Mouse (Mus musculus) intestine, postnatal 0 days (tissue): ENCODE results near the gene Ndufa12. TPM values are rescaled to one million over a fixed set of nuclear protein-coding genes. Genes with fewer than 3 reads are reported as not detected.

ENCODE experiments used
- ATAC-seq: fragments of 200-750 bp; cut with Nextera tagmentation; 2 replicates; pipeline ENCODE4 v1.8.0; 2017; ENCODE audit warnings: mild to moderate bottlenecking, moderate TSS enrichment, moderate library complexity
- H3K27ac ChIP-seq: fragments of 300-500 bp; sonication (generic); 2 replicates; pipeline ENCODE4 v1.5.1; 2014; ENCODE audit warnings: mild to moderate bottlenecking, low read depth, low read length, moderate library complexity
- H3K27me3 ChIP-seq: fragments of 300-500 bp; sonication (generic); replicated peaks from 2 replicates; pipeline ENCODE4 v1.6.1; 2014; ENCODE audit warnings: low read length, mixed read lengths; ENCODE audit not compliant: control insufficient read depth, insufficient read depth
- H3K36me3 ChIP-seq: fragments of 300-500 bp; sonication (generic); 2 replicates; pipeline ENCODE4 v1.6.1; 2014; ENCODE audit warnings: mild to moderate bottlenecking, moderate library complexity; ENCODE audit not compliant: control insufficient read depth, insufficient read depth
- H3K4me1 ChIP-seq: fragments of 300-500 bp; sonication (generic); replicated peaks from 2 replicates; pipeline ENCODE4 v1.6.1; 2014; ENCODE audit warnings: antibody characterized with exemption, low read length, mixed read lengths; ENCODE audit not compliant: control insufficient read depth, insufficient read depth
- H3K4me2 ChIP-seq: fragments of 300-500 bp; sonication (generic); replicated peaks from 2 replicates; pipeline ENCODE4 v1.6.1; 2014; ENCODE audit warnings: low read depth, mild to moderate bottlenecking, moderate library complexity
- H3K4me3 ChIP-seq: fragments of 300-500 bp; sonication (generic); 2 replicates; pipeline ENCODE4 v1.5.1; 2014; ENCODE audit warnings: low read depth, low read length
- H3K9ac ChIP-seq: fragments of 300-500 bp; sonication (generic); 2 replicates; pipeline ENCODE4 v1.6.1; 2014; ENCODE audit warnings: mild to moderate bottlenecking, low read depth, low read length
- H3K9me3 ChIP-seq: fragments of 300-500 bp; sonication (generic); 2 replicates; pipeline ENCODE4 v1.6.1; 2016; ENCODE audit warnings: mixed run types; ENCODE audit not compliant: control insufficient read depth
- CTCF ChIP-seq: sonication (generic); IDR thresholded peaks from 2 replicates; pipeline ENCODE4 v1.5.1; 2016; ENCODE audit warnings: low read depth, mild to moderate bottlenecking, control low read depth, antibody characterized with exemption, moderate library complexity
- WGBS: fragments of 180-500 bp; shearing (Covaris S2); extraction: QIAGEN DNeasy Blood & Tissue Kit; methylation state at CpG from one replicate; pipeline ENCODE4 v1.1.7; 2014; 5-methylcytosine and 5-hydroxymethylcytosine counted together
- polyA plus RNA-seq: library from polyadenylated mRNA; unstranded; fragments of >200 nt; fragmentation: Nextera tagmentation; extraction: Ambion mirVana; gene quantifications from 2 replicates; pipeline ENCODE4 v1.2.1, GENCODE M21; 2015

Ndufa12 gene
- 534 and 563 TPM in 2 replicates for polyA plus RNA-seq

GRCm38 (mm10) chr10:94198482-94199405, at the start of gene Ndufa12:
Gene Ndufa12, plus strand, starts transcription at chr10:94198720.
- Histone ChIP-seq H3K9me3 (no peaks in the 10 kb centered on the region), H3K4me3 (peak within 1 kb of the TSS; percentile 91), H3K4me1 (no peaks in the 10 kb centered on the region), H3K27ac (peak within 1 kb of the TSS; percentile 76), H3K27me3 (no peaks in the 10 kb centered on the region), H3K4me2 (peak within 1 kb of the TSS; percentile 81), H3K36me3 (peaks cover 21% of the 10 kb centered on the region; the same call in 1 of the 2 replicates), H3K9ac (peak within 1 kb of the TSS; percentile 71)
- TF ChIP-seq CTCF, result peak; percentile 76
- ATAC-seq, result peak; percentile 97
- under 1% methylated on average over 46 of the region's 46 CpGs for WGBS

GRCm38 (mm10) chr10:94151488-94151887, 47.0 kb upstream of the Ndufa12 start:
- 0 out of 2 replicates have a peak, but pooled peaks have one; percentile 20 for ATAC-seq
- 0 out of 2 replicates have a peak, but pooled peaks cover 3% of the 10 kb centered on the region for H3K36me3 ChIP-seq
- peaks cover 9% of the 10 kb centered on the region; the same call in 1 of the 2 replicates for H3K4me1 ChIP-seq
- H3K27ac ChIP-seq, result no peak overlapping the region
- no peaks in the 10 kb centered on the region for H3K9me3 ChIP-seq
- H3K9ac ChIP-seq, result no peak overlapping the region
- no peaks in the 10 kb centered on the region for H3K27me3 ChIP-seq
- TF ChIP-seq CTCF, result no peak
- H3K4me3 ChIP-seq, result no peak overlapping the region
- no peak overlapping the region for H3K4me2 ChIP-seq
- WGBS, result 54% methylated on average over 4 of the region's 4 CpGs

GRCm38 (mm10) chr10:94153841-94154240, 44.7 kb upstream of the Ndufa12 start:
- H3K9ac ChIP-seq, result no peak overlapping the region

GRCm38 (mm10) chr10:94158962-94159361, 39.6 kb upstream of the Ndufa12 start:
- 94% methylated on average over 6 of the region's 6 CpGs for WGBS
- Histone ChIP-seq H3K27me3 (no peaks in the 10 kb centered on the region), H3K4me1 (no peaks in the 10 kb centered on the region), H3K27ac (no peak overlapping the region), H3K36me3 (peaks cover 42% of the 10 kb centered on the region), H3K4me2 (no peak overlapping the region), H3K9ac (no peak overlapping the region), H3K9me3 (no peaks in the 10 kb centered on the region), H3K4me3 (no peak overlapping the region)
- ATAC-seq, result no peak
- no peak for TF ChIP-seq CTCF

More at GRCm38 (mm10) chr10:94153841-94154240, 44.7 kb upstream of the Ndufa12 start:
- no peak for TF ChIP-seq CTCF
- no peak overlapping the region for H3K27ac ChIP-seq
- no peaks in the 10 kb centered on the region for H3K27me3 ChIP-seq
- no peaks in the 10 kb centered on the region for H3K9me3 ChIP-seq
- H3K4me1 ChIP-seq, result peaks cover 9% of the 10 kb centered on the region; the same call in 1 of the 2 replicates
- no peak overlapping the region for H3K4me2 ChIP-seq
- no peak for ATAC-seq
- H3K4me3 ChIP-seq, result no peak overlapping the region
- 0 out of 2 replicates have a peak, but pooled peaks cover 13% of the 10 kb centered on the region for H3K36me3 ChIP-seq

DNA sequence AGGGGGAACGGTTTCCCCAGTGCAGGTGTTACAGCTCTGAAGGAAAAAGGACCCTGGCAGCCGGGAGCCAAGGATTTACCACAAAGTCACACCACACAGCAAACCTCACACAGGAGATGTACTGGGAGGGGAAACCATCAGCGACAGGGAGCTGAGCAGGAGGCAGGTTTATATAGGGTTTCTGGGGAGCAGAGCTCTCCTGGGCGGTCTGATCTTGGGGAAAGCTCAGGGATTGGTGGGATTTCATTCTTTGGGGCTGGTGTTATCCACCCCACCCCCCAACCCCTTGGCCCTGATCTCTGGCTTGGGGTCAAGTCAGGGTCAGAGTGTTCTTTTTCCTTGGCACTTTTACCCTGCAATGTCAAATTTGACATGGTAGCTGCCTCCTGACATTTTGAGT, 39.1 kb upstream of the Ndufa12 start:
- Histone ChIP-seq H3K4me3 (no peak overlapping the region), H3K27ac (no peak overlapping the region), H3K4me2 (no peak overlapping the region), H3K27me3 (no peaks in the 10 kb centered on the region), H3K9ac (no peak overlapping the region), H3K4me1 (no peaks in the 10 kb centered on the region), H3K36me3 (peaks cover 46% of the 10 kb centered on the region), H3K9me3 (no peaks in the 10 kb centered on the region)
- TF ChIP-seq CTCF, result no peak
- no peak for ATAC-seq
- 95% methylated on average over 4 of the region's 4 CpGs for WGBS

GRCm38 (mm10) chr10:94161051-94161765, 37.3 kb upstream of the Ndufa12 start:
- ATAC-seq, result no peak
- H3K36me3 ChIP-seq, result peaks cover 46% of the 10 kb centered on the region
- whole genome bisulfite sequencing, result 85% methylated on average over 5 of the region's 5 CpGs

More at GRCm38 (mm10) chr10:94161051-94161765, 37.3 kb upstream of the Ndufa12 start:
- Histone ChIP-seq H3K4me1 (no peaks in the 10 kb centered on the region), H3K9ac (no peak overlapping the region), H3K4me3 (no peak overlapping the region), H3K27ac (no peak overlapping the region), H3K9me3 (no peaks in the 10 kb centered on the region), H3K4me2 (no peak overlapping the region), H3K27me3 (no peaks in the 10 kb centered on the region)
- TF ChIP-seq CTCF, result no peak
